Mouse (Mus musculus): ENCODE data around the gene Nln. TPM values are rescaled to one million over a fixed set of nuclear protein-coding genes. Genes with fewer than 3 reads are reported as not detected.
A peak's percentile ranks its signal among the peaks of the same experiment; 100 is the strongest.

The Nln gene
- polyA plus RNA-seq, 1 experiment from 2014 or later, result 20.9 TPM

GRCm38 (mm10) chr13:104035651-104036050 is 73.8 kb downstream of the Nln start:
- H3K36me3 ChIP-seq (ENCODE audit: control insufficient read depth, insufficient read depth, low read length), result no peaks in the 10 kb centered on the region
- no peak overlapping the region for H3K27ac ChIP-seq (ENCODE audit: low read depth, low read length)
- H3K4me2 ChIP-seq, result no peak overlapping the region
- H3K4me3 ChIP-seq (ENCODE audit: low read depth, low read length), result no peak overlapping the region
- H3K27me3 ChIP-seq (replicated peaks; ENCODE audit: control insufficient read depth, insufficient read depth, low read length), result no peaks in the 10 kb centered on the region
- no peak overlapping the region for H3K9ac ChIP-seq (ENCODE audit: low read depth, low read length)
- no peak for DNase-seq (ENCODE audit: low spot score)
- ATAC-seq (replicated peaks; ENCODE audit: low FRiP score), result no peak
- peaks cover 25% of the 10 kb centered on the region for H3K4me1 ChIP-seq (replicated peaks; ENCODE audit: control insufficient read depth, insufficient read depth, low read length)
- H3K9me3 ChIP-seq (ENCODE audit: control insufficient read depth, low read length), result no peaks in the 10 kb centered on the region
- 89% methylated on average over 2 of the region's 2 CpGs for WGBS

- no peak for DNase-seq (ENCODE audit: low spot score)
- no peak for ATAC-seq (replicated peaks; ENCODE audit: low FRiP score)
- H3K9ac ChIP-seq (ENCODE audit: low read depth, low read length), result no peak overlapping the region
- no peaks in the 10 kb centered on the region for H3K36me3 ChIP-seq (ENCODE audit: control insufficient read depth, insufficient read depth, low read length)
- no peaks in the 10 kb centered on the region for H3K9me3 ChIP-seq (ENCODE audit: control insufficient read depth, low read length)
- 72% methylated on average over 6 of the region's 6 CpGs for WGBS
- H3K4me1 ChIP-seq (replicated peaks; ENCODE audit: control insufficient read depth, insufficient read depth, low read length), result peaks cover 23% of the 10 kb centered on the region
- H3K27me3 ChIP-seq (replicated peaks; ENCODE audit: control insufficient read depth, insufficient read depth, low read length), result no peaks in the 10 kb centered on the region
- no peak overlapping the region for H3K4me2 ChIP-seq
- H3K4me3 ChIP-seq (ENCODE audit: low read depth, low read length), result no peak overlapping the region
- H3K27ac ChIP-seq (ENCODE audit: low read depth, low read length), result no peak overlapping the region
These were observed 74.6 kb downstream of the Nln start for GRCm38 (mm10) chr13:104034854-104035253.

GRCm38 (mm10) chr13:104032620-104033133 is 76.7 kb downstream of the Nln start:
- Histone ChIP-seq H3K9ac (ENCODE audit: low read depth, low read length) (no peak overlapping the region), H3K4me1 (replicated peaks; ENCODE audit: control insufficient read depth, insufficient read depth, low read length) (peaks cover 26% of the 10 kb centered on the region), H3K27ac (ENCODE audit: low read depth, low read length) (no peak overlapping the region), H3K4me2 (no peak overlapping the region), H3K9me3 (ENCODE audit: control insufficient read depth, low read length) (no peaks in the 10 kb centered on the region), H3K27me3 (replicated peaks; ENCODE audit: control insufficient read depth, insufficient read depth, low read length) (no peaks in the 10 kb centered on the region), H3K36me3 (ENCODE audit: control insufficient read depth, insufficient read depth, low read length) (no peaks in the 10 kb centered on the region), H3K4me3 (ENCODE audit: low read depth, low read length) (no peak overlapping the region)
- DNase-seq (ENCODE audit: low spot score) (no peak), ATAC-seq (replicated peaks; ENCODE audit: low FRiP score) (no peak)
- WGBS, result 46% methylated on average over 3 of the region's 3 CpGs

- Histone ChIP-seq H3K4me2 (no peak overlapping the region), H3K27ac (ENCODE audit: low read depth, low read length) (no peak overlapping the region), H3K4me1 (replicated peaks; ENCODE audit: control insufficient read depth, insufficient read depth, low read length) (peaks cover 21% of the 10 kb centered on the region), H3K36me3 (ENCODE audit: control insufficient read depth, insufficient read depth, low read length) (no peaks in the 10 kb centered on the region), H3K9me3 (ENCODE audit: control insufficient read depth, low read length) (no peaks in the 10 kb centered on the region), H3K9ac (ENCODE audit: low read depth, low read length) (no peak overlapping the region), H3K4me3 (ENCODE audit: low read depth, low read length) (no peak overlapping the region), H3K27me3 (replicated peaks; ENCODE audit: control insufficient read depth, insufficient read depth, low read length) (no peaks in the 10 kb centered on the region)
- DNase-seq (ENCODE audit: low spot score) (no peak), ATAC-seq (replicated peaks; ENCODE audit: low FRiP score) (no peak)
- 80% methylated on average over 12 of the region's 12 CpGs for WGBS
These were observed 77.5 kb downstream of the Nln start for GRCm38 (mm10) chr13:104031821-104032331.

DNA sequence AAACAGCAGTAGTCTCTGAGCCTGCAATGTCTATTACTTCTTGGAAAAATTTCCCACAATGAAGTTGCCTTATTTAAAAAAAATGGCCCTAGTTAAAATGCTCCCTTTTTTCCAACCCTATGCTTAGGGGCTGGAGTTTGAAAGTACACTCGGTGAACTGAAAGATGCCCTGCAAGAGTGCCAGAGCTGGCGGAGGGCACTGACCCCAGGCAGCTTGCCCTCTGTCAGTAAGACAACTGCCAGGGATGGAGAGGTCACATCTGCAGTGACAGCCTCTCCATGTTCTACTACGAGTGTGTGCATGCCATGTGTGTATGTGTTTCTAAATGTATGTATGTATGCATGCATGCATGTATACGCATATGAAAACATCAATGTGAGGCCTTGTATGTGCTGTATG is 78.5 kb downstream of the Nln start:
- peaks cover 15% of the 10 kb centered on the region for H3K4me1 ChIP-seq (replicated peaks; ENCODE audit: control insufficient read depth, insufficient read depth, low read length)
- no peaks in the 10 kb centered on the region for H3K36me3 ChIP-seq (ENCODE audit: control insufficient read depth, insufficient read depth, low read length)
- DNase-seq (ENCODE audit: low spot score) (no peak), ATAC-seq (replicated peaks; ENCODE audit: low FRiP score) (no peak)
- H3K4me3 ChIP-seq (ENCODE audit: low read depth, low read length), result no peak overlapping the region
- H3K9me3 ChIP-seq (ENCODE audit: control insufficient read depth, low read length), result no peaks in the 10 kb centered on the region
- H3K9ac ChIP-seq (ENCODE audit: low read depth, low read length), result no peak overlapping the region
- WGBS, result 87% methylated on average over 4 of the region's 4 CpGs
- H3K27ac ChIP-seq (ENCODE audit: low read depth, low read length), result no peak overlapping the region
- H3K4me2 ChIP-seq, result no peak overlapping the region
- H3K27me3 ChIP-seq (replicated peaks; ENCODE audit: control insufficient read depth, insufficient read depth, low read length), result no peaks in the 10 kb centered on the region

DNA sequence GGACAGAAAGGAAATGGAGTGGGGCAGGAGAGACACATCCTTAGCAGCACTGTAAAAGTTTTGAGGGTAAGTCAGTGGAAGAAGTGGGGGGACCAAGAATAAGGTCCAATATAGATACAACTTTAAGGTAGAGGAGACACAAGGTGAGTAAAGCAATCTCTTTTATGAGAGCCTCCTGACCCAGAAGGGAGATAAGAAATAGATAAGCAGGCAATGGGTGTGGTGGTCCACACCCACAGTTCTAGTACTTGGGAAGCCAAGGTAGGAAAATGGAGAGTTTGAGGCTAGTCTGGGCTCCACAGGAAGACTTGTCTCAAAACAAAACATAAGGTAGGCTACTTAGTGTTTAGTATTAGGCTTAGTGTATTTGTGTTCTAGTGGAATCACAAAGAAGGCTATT is 79.9 kb downstream of the Nln start:
- H3K9me3 ChIP-seq (ENCODE audit: control insufficient read depth, low read length), result no peaks in the 10 kb centered on the region
- no peak overlapping the region for H3K4me3 ChIP-seq (ENCODE audit: low read depth, low read length)
- H3K9ac ChIP-seq (ENCODE audit: low read depth, low read length), result no peak overlapping the region
- H3K4me1 ChIP-seq (replicated peaks; ENCODE audit: control insufficient read depth, insufficient read depth, low read length), result peaks cover 15% of the 10 kb centered on the region
- ATAC-seq (replicated peaks; ENCODE audit: low FRiP score) (0 out of 2 replicates have a peak, but pooled peaks have one; percentile 38), DNase-seq (ENCODE audit: low spot score) (no peak)
- no peak overlapping the region for H3K27ac ChIP-seq (ENCODE audit: low read depth, low read length)
- H3K4me2 ChIP-seq, result no peak overlapping the region
- H3K27me3 ChIP-seq (replicated peaks; ENCODE audit: control insufficient read depth, insufficient read depth, low read length), result no peaks in the 10 kb centered on the region
- no peaks in the 10 kb centered on the region for H3K36me3 ChIP-seq (ENCODE audit: control insufficient read depth, insufficient read depth, low read length)

DNA sequence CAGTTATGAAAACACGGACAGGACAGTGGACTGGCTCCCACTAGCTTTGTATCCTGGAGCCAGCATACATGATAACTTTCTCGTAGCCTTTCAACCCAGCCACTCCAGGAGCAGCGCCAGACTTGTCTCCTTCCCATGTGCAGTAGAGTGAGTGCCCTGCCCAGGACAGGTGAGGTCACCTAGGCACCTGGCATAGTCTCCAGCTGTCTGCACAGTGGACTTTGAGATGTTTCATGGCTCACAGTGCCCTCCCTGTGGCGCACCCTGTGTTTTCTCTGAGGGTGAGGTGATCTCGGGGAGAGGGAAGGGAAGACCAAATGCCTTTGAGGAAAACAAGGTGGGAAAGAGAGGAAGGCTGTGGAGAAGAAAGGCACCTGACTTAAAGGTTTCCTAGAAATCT is 80.3 kb downstream of the Nln start:
- Histone ChIP-seq H3K36me3 (ENCODE audit: control insufficient read depth, insufficient read depth, low read length) (no peaks in the 10 kb centered on the region), H3K27me3 (replicated peaks; ENCODE audit: control insufficient read depth, insufficient read depth, low read length) (no peaks in the 10 kb centered on the region), H3K4me3 (ENCODE audit: low read depth, low read length) (no peak overlapping the region), H3K27ac (ENCODE audit: low read depth, low read length) (no peak overlapping the region), H3K4me2 (no peak overlapping the region), H3K4me1 (replicated peaks; ENCODE audit: control insufficient read depth, insufficient read depth, low read length) (peaks cover 12% of the 10 kb centered on the region), H3K9ac (ENCODE audit: low read depth, low read length) (no peak overlapping the region), H3K9me3 (ENCODE audit: control insufficient read depth, low read length) (no peaks in the 10 kb centered on the region)
- DNase-seq (ENCODE audit: low spot score) (no peak), ATAC-seq (replicated peaks; ENCODE audit: low FRiP score) (no peak)
- 83% methylated on average over 5 of the region's 5 CpGs for WGBS

DNA sequence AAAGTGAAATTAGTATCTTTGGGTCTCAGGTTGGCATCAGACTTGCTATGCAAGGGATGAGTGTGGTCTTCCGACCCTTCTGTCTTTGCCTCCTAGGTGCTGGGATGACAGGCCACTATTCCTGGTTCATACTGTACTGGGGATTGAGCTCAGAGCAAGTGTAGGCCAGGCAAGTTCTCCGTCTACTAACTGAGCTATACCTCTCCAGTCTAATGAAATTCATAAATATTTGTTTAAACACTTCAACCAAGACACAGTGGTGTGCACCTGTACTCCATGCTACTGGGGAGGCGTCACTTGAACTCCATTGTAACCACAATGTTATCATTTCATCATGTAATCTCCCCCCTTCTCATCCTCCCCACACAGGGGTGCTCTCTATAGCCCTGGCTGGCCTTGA is 82.9 kb downstream of the Nln start:
- ATAC-seq (replicated peaks; ENCODE audit: low FRiP score), result no peak

DNA sequence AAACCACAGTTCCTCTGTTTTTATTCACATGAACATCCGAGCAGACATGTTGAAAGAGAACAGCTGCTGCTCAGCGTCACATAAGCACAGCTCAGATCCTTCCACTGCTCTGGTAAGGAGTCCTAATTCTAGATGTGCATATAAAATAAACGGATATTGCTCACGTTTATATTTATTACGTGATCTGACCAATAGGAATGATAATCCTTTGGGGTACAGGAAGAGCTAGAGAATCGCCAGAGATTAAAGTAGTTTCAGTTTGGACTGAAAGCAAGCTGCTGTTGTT is 83.8 kb downstream of the Nln start:
- no peak overlapping the region for H3K9ac ChIP-seq (ENCODE audit: low read depth, low read length)
- ATAC-seq (replicated peaks; ENCODE audit: low FRiP score) (no peak), DNase-seq (ENCODE audit: low spot score) (no peak)
- no peak overlapping the region for H3K4me3 ChIP-seq (ENCODE audit: low read depth, low read length)
- 76% methylated on average over 6 of the region's 6 CpGs for WGBS
- no peaks in the 10 kb centered on the region for H3K9me3 ChIP-seq (ENCODE audit: control insufficient read depth, low read length)
- no peaks in the 10 kb centered on the region for H3K27me3 ChIP-seq (replicated peaks; ENCODE audit: control insufficient read depth, insufficient read depth, low read length)
- H3K4me2 ChIP-seq, result no peak overlapping the region
- H3K4me1 ChIP-seq (replicated peaks; ENCODE audit: control insufficient read depth, insufficient read depth, low read length), result peaks cover 6% of the 10 kb centered on the region
- no peak overlapping the region for H3K27ac ChIP-seq (ENCODE audit: low read depth, low read length)
- no peaks in the 10 kb centered on the region for H3K36me3 ChIP-seq (ENCODE audit: control insufficient read depth, insufficient read depth, low read length)

More for the DNA sequence above, 82.9 kb downstream of the Nln start:
- Histone ChIP-seq H3K4me3 (ENCODE audit: low read depth, low read length) (no peak overlapping the region), H3K27me3 (replicated peaks; ENCODE audit: control insufficient read depth, insufficient read depth, low read length) (no peaks in the 10 kb centered on the region), H3K27ac (ENCODE audit: low read depth, low read length) (no peak overlapping the region), H3K36me3 (ENCODE audit: control insufficient read depth, insufficient read depth, low read length) (no peaks in the 10 kb centered on the region), H3K4me1 (replicated peaks; ENCODE audit: control insufficient read depth, insufficient read depth, low read length) (peaks cover 6% of the 10 kb centered on the region), H3K9ac (ENCODE audit: low read depth, low read length) (no peak overlapping the region), H3K9me3 (ENCODE audit: control insufficient read depth, low read length) (no peaks in the 10 kb centered on the region), H3K4me2 (no peak overlapping the region)
- 77% methylated on average over 3 of the region's 3 CpGs for WGBS
- no peak for DNase-seq (ENCODE audit: low spot score)
